Mouse (Mus musculus) adipose tissue, adult 10 weeks (tissue): ENCODE results near the gene Them5. TPM values are rescaled to one million over a fixed set of nuclear protein-coding genes. Genes with fewer than 3 reads are reported as not detected.

Experiments
- polyA plus RNA-seq: library from polyadenylated mRNA; stranded (reverse); fragments of 350-450 nt; fragmentation: Illumina TruSeq; extraction: RNeasy Lipid Tissue Mini Kit (QIAGEN cat#74804); gene quantifications from one replicate; pipeline ENCODE4 v1.2.3, GENCODE M21; 2014; ENCODE audit warnings: low read depth, low replicate concordance

Gene Them5
- polyA plus RNA-seq, result not detected

DNA sequence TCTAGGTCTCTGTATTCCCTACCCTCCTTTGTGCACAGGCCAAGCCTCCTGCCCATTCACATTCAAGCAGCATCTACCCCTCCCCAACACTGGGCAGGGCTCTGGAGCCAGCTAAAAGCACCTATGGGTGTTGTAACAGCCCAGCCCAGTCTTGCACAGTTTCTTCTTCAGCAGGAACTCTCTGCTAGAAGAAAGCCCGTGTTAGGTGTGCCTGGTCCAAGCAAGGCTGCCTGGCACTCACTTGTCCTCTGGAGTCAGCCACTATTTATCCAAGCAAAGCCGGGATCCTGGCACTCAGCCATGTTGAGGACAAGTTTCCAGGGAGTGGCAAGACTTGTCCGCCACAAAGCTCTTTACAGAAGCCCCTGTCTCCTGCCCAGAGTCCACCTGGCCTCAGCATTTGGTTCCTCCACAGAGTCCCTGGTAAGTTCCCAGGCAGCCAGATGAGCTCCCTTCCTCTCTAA, at the start of gene Them5:
Gene Them5, plus strand, starts transcription at position 141 of the 464 bp plus-strand sequence.

DNA sequence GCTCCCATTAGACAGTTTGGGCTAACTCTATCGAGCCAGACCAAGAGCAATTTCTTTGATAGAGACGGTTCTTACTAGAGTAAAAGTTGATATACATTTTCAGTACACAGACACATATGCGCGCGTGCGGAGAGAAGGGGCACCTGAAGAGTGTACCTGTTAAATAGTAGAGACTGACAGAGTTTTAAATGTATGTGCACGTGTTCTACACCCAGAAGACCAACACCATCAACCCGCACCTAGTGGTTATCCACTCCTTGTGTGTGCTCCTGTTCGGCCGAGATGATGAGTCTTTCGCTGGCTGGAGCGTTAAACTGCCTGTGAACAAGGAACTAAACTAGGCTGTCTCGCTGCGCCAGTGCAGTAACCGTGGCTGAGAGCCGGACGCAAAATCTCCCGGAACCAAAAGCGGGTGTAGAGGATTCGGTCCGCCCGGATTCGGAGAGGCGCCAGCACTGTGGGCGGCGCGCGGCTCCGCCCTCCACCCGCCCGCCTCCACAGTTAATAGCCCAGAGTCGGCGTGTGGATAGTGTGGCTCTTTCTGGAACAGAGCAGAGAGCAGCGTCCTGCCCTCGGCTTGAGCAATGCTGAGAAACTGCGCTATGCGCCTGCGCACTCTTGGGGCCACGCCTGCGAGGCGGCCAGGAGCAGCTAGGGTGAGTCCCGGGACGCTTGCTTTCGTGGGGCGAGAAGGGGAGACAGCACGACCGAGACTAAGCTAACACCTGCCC, 32.1 kb upstream of the Them5 start, which contains the start of gene Them4:
Gene Them4, plus strand, starts transcription at position 457 of the 731 bp plus-strand sequence.

DNA sequence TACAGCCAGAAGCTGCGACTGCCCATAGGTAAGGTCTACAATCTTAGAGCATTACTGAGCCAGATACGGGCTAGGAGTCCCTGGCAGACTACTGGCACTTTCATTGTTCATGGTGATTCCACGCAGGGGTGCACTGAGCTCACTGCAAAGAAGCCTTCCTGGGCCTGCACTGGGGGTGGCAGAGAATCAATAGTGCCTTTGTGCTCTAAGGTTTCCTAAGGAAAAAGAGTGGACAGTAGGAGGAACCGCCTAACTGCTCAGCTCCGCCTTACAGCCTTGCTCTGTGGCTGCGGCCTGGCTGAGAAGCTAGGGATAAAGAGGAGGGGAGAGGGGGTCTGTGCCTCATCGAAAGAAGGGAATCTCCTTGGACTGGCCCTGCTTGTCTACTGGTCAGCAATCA, 20.2 kb downstream of the Them5 start, which contains the start of gene C2cd4d:
Gene C2cd4d, plus strand, starts transcription at position 301 of the 400 bp plus-strand sequence.

DNA sequence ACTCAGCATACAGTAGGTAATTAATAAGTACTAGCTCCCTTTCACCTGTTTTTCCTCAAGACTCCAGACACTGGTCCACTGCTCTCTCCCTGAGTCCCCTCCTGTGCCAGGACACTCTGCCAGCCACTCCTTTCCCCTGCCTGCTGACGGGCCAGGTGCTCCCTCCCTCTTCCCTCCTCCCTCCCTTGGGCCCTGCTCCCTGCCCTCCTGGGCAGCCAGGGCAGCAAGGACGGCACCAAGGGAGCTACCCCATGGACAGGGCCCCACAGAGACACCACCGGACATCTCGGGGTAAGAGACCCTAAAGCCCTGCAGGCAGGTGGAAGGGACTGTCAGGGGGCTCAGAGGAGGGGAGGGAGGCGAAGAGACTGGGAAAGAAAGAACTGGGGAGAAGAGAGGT, 30.7 kb downstream of the Them5 start, which contains the start of gene Rorc:
Gene Rorc, plus strand, starts transcription at position 154 of the 400 bp plus-strand sequence.

Other genes starting within 250 kb of the Them5 start
- gene Gm10696, start 163.9 kb upstream of the Them5 start, polyA plus RNA-seq, result not detected
- not detected for gene Gm5286, start 145.4 kb upstream of the Them5 start, polyA plus RNA-seq
- gene Gm4778, start 78.1 kb upstream of the Them5 start, polyA plus RNA-seq, result not detected
- gene Them4, start 32.0 kb upstream of the Them5 start, polyA plus RNA-seq, result 17.6 TPM
- 0.50 TPM for gene C2cd4d, start 20.3 kb downstream of the Them5 start, polyA plus RNA-seq
- 22.9 TPM for gene Rorc, start 30.7 kb downstream of the Them5 start, polyA plus RNA-seq
- gene Lingo4, start 56.4 kb downstream of the Them5 start, polyA plus RNA-seq, result 0.15 TPM
- 12.5 TPM for gene Tdrkh, start 71.2 kb downstream of the Them5 start, polyA plus RNA-seq
- 50.4 TPM for gene Mrpl9, start 101.2 kb downstream of the Them5 start, polyA plus RNA-seq
- 92.2 TPM for gene Oaz3, start 101.8 kb downstream of the Them5 start, polyA plus RNA-seq
- gene Celf3, start 136.2 kb downstream of the Them5 start, polyA plus RNA-seq, result 1.2 TPM
- gene Riiad1, start 138.2 kb downstream of the Them5 start, polyA plus RNA-seq, result 6.2 TPM
- 17.9 TPM for gene Snx27, start 240.6 kb downstream of the Them5 start, polyA plus RNA-seq